14 mouse cellular contexts compared by ENCODE assay signal in the genomic region with DNA sequence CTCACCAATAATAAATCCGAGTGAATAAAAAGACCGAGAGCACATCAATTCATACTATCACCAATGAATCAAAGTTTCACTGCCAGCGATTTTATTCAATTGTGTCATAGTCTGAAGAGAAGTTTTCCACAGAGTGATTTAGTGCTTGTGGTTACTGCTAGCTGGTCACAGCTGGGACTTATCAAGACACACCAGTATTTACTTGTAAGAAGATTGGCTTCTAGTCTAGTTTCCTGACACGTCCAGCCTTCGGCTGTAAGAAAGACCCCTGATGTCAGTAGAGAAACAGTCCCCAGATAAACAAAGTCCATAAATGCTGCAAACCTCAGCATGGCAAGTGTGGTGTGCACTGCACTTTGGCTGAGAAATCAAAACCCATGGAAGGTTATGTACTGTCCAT.
DNase-seq lines count a peak whose midpoint lies in the region; ATAC-seq lines count a peak whose summit lies in the region.
"Had no signal": no experiment of that assay in that cellular context is flagged by ENCODE, and none has a peak within 500 bp of the region (broad histone marks: within the 10 kb centered on the region; RNA-seq: fewer than 3 reads in every experiment).

No protein-coding gene starts in this region.

- H3K27me3 ChIP-seq in lung, embryonic 15.5 days, result no peaks in the 10 kb centered on the region
- no peaks in the 10 kb centered on the region for H3K27me3 ChIP-seq in limb, embryonic 11.5 days (ENCODE audit: control insufficient read depth, insufficient read depth, low read length)
- H3K27me3 ChIP-seq in stomach, embryonic 16.5 days (ENCODE audit: control insufficient read depth, insufficient read depth, low read length), result no peaks in the 10 kb centered on the region
- no peaks in the 10 kb centered on the region for H3K27me3 ChIP-seq in forebrain, embryonic 16.5 days (replicated peaks; ENCODE audit: control insufficient read depth, insufficient read depth, low read length)

- no peak overlapping the region for H3K4me3 ChIP-seq in lung, embryonic 15.5 days
- no peak overlapping the region for H3K4me3 ChIP-seq in limb, embryonic 11.5 days (ENCODE audit: low read depth, low read length)
- no peak overlapping the region for H3K4me3 ChIP-seq in stomach, embryonic 16.5 days (replicated peaks; ENCODE audit: low read length)
- no peak overlapping the region for H3K4me3 ChIP-seq in forebrain, embryonic 16.5 days (replicated peaks; ENCODE audit: low read length)

- H3K9me3 ChIP-seq in lung, embryonic 15.5 days, result no peaks in the 10 kb centered on the region
- H3K9me3 ChIP-seq in limb, embryonic 11.5 days (ENCODE audit: control insufficient read depth, low read length), result no peaks in the 10 kb centered on the region
- H3K9me3 ChIP-seq in stomach, embryonic 16.5 days (replicated peaks; ENCODE audit: control insufficient read depth, low read length), result no peaks in the 10 kb centered on the region
- H3K9me3 ChIP-seq in forebrain, embryonic 16.5 days (ENCODE audit: control insufficient read depth, low read length), result no peaks in the 10 kb centered on the region

- DNase-seq in embryo, embryonic 11 days, result peak; percentile 23
- DNase-seq in embryo, embryonic 10 days (ENCODE audit: low spot score), result no peak
- DNase-seq in lung, adult 18-20 months, result no peak
- DNase-seq in limb, embryonic 11.5 days (ENCODE audit: low spot score), result no peak
- DNase-seq in frontal cortex, postnatal 14 days (ENCODE audit: low spot score in 2 of 2), result no peak
- DNase-seq: adrenal gland, adult 2 months; gastrocnemius, postnatal 25 days; layer of hippocampus, postnatal 36 days; liver, postnatal 0 days; thymus, postnatal 14 days had no signal

- peak; percentile 93 for ATAC-seq in lung, embryonic 15.5 days (ENCODE audit: borderline replicate concordance, extremely low read depth, low FRiP score, low TSS enrichment)
- ATAC-seq in limb, embryonic 11.5 days (ENCODE audit: insufficient number of reproducible peaks, low FRiP score, low TSS enrichment, low read depth), result no peak
- peak; percentile 48; the same call in 1 of the 2 replicates for ATAC-seq in stomach, embryonic 16.5 days (ENCODE audit: insufficient read depth, low FRiP score)
- no peak for ATAC-seq in forebrain, embryonic 16.5 days
- ATAC-seq: hindbrain, postnatal 0 days; liver, postnatal 0 days had no signal

- no peaks in the 10 kb centered on the region for H3K36me3 ChIP-seq in lung, embryonic 15.5 days
- H3K36me3 ChIP-seq in limb, embryonic 11.5 days (ENCODE audit: control insufficient read depth, insufficient read depth, low read length), result no peaks in the 10 kb centered on the region
- H3K36me3 ChIP-seq in stomach, embryonic 16.5 days (ENCODE audit: control insufficient read depth, insufficient read depth, low read length), result no peaks in the 10 kb centered on the region
- H3K36me3 ChIP-seq in forebrain, embryonic 16.5 days (ENCODE audit: control insufficient read depth, insufficient read depth), result no peaks in the 10 kb centered on the region

- H3K27ac ChIP-seq in lung, embryonic 15.5 days, result no peak overlapping the region; the same call in 1 of the 2 replicates
- 0 out of 2 replicates have a peak overlapping the region, but pooled peaks have one; percentile 2 for H3K27ac ChIP-seq in limb, embryonic 11.5 days (replicated peaks; ENCODE audit: low read depth, low read length)
- peak overlapping the region; percentile 68 for H3K27ac ChIP-seq in stomach, embryonic 16.5 days (ENCODE audit: low read length)
- no peak overlapping the region for H3K27ac ChIP-seq in forebrain, embryonic 16.5 days (ENCODE audit: low read length)
- H3K27ac ChIP-seq: hindbrain, postnatal 0 days had no signal

- no peak overlapping the region for H3K4me2 ChIP-seq in lung, embryonic 15.5 days
- H3K4me2 ChIP-seq in limb, embryonic 11.5 days (ENCODE audit: low read depth, severe bottlenecking), result no peak overlapping the region
- H3K4me2 ChIP-seq in stomach, embryonic 16.5 days (ENCODE audit: low read depth, low read length), result no peak overlapping the region
- H3K4me2 ChIP-seq in forebrain, embryonic 16.5 days (ENCODE audit: low read length), result no peak overlapping the region

- H3K4me1 ChIP-seq in lung, embryonic 15.5 days, result peaks cover 55% of the 10 kb centered on the region
- peaks cover 24% of the 10 kb centered on the region for H3K4me1 ChIP-seq in limb, embryonic 11.5 days (ENCODE audit: control insufficient read depth, insufficient read depth, low read length)
- H3K4me1 ChIP-seq in stomach, embryonic 16.5 days (ENCODE audit: control insufficient read depth, insufficient read depth, low read length), result peaks cover 55% of the 10 kb centered on the region
- peaks cover 11% of the 10 kb centered on the region for H3K4me1 ChIP-seq in forebrain, embryonic 16.5 days (replicated peaks; ENCODE audit: control insufficient read depth, insufficient read depth, low read length)

- no peak overlapping the region for H3K9ac ChIP-seq in lung, embryonic 15.5 days
- peak overlapping the region; percentile 35; the same call in 1 of the 2 replicates for H3K9ac ChIP-seq in limb, embryonic 11.5 days (ENCODE audit: low read length)
- no peak overlapping the region; the same call in 1 of the 2 replicates for H3K9ac ChIP-seq in stomach, embryonic 16.5 days (ENCODE audit: low read length)
- H3K9ac ChIP-seq in forebrain, embryonic 16.5 days (replicated peaks; ENCODE audit: low read depth, low read length), result no peak overlapping the region
- H3K9ac ChIP-seq: liver, postnatal 0 days had no signal

- WGBS in lung, embryonic 15.5 days, result 39% methylated on average over 5 of the region's 5 CpGs
- 52% methylated on average over 5 of the region's 5 CpGs for WGBS in limb, embryonic 11.5 days
- WGBS in stomach, embryonic 16.5 days, result 28% methylated on average over 5 of the region's 5 CpGs
- WGBS in forebrain, embryonic 16.5 days, result 81% methylated on average over 5 of the region's 5 CpGs

Comparison
In these comparisons a context has a peak if more than half of its experiments do, and no peak if none do; other contexts are left out.
1. ATAC-seq: peak in lung, embryonic 15.5 days (single experiment) and stomach, embryonic 16.5 days (single experiment); none in limb, embryonic 11.5 days (single experiment) and forebrain, embryonic 16.5 days (single experiment).
2. H3K27ac ChIP-seq: peak in limb, embryonic 11.5 days (single experiment) and stomach, embryonic 16.5 days (single experiment); none in lung, embryonic 15.5 days (single experiment) and forebrain, embryonic 16.5 days (single experiment).